Mouse (Mus musculus) bone marrow macrophage, adult 2 months (primary cell): Measurements from ENCODE around the gene Vwf.

Source experiments
- CTCF ChIP-seq: IDR thresholded peaks from 2 replicates; pipeline ENCODE4 v1.5.1; 2012; ENCODE audit warnings: low read depth, mild to moderate bottlenecking, low read length, moderate library complexity
- POLR2A ChIP-seq: IDR thresholded peaks from 2 replicates; pipeline ENCODE4 v1.6.1; 2012; ENCODE audit warnings: mild to moderate bottlenecking, low read depth, low read length, borderline replicate concordance

DNA sequence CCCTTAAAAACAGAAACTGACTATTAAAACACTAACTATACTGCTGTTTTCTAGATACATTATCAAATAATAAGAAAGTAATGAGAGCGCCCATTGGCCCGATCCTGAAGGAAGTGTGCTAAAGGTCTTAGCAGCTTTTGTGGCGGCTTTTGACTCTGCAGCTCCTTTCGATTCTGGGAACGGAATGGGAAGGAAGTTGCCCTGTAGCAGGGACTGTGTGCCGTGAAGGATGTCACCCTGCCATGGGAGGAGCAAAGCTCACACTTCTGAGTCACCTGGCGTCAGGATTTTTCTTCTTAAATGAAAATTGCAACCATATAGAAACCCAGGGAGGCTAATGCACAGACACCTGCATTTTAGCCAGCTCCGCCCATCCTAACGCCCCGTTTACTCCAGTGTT, 1.8 kb downstream of the Vwf start:
- TF ChIP-seq POLR2A (no peak), CTCF (no peak)
